10 mouse cellular contexts compared by ENCODE assay signal in genomic region chr2:153045884-153046299, GRCm38 (mm10). TPM values are rescaled to one million over a fixed set of nuclear protein-coding genes. Genes with fewer than 3 reads are reported as not detected.
DNase-seq lines count a peak whose midpoint lies in the region; ATAC-seq and TF ChIP-seq lines count a peak whose summit lies in the region.
"Had no signal": no experiment of that assay in that cellular context is flagged by ENCODE, and none has a peak within 500 bp of the region (broad histone marks: within the 10 kb centered on the region; RNA-seq: fewer than 3 reads in every experiment).

No protein-coding gene starts in this region.

- H3K27me3 ChIP-seq in intestine, embryonic 14.5 days (replicated peaks; ENCODE audit: control insufficient read depth, insufficient read depth, low read length), result peaks cover 6% of the 10 kb centered on the region
- H3K27me3 ChIP-seq in intestine, postnatal 0 days (replicated peaks; ENCODE audit: control insufficient read depth, insufficient read depth, low read length), result no peaks in the 10 kb centered on the region
- no peaks in the 10 kb centered on the region for H3K27me3 ChIP-seq in forebrain, postnatal 0 days (ENCODE audit: insufficient read depth, low read length)
- H3K27me3 ChIP-seq in heart, adult 2 months (ENCODE audit: control insufficient read depth, insufficient read depth, low read length), result no peaks in the 10 kb centered on the region

- no peak overlapping the region for H3K9ac ChIP-seq in intestine, embryonic 14.5 days (ENCODE audit: low read length)
- no peak overlapping the region for H3K9ac ChIP-seq in intestine, postnatal 0 days (ENCODE audit: low read depth, low read length)
- H3K9ac ChIP-seq in forebrain, postnatal 0 days, result no peak overlapping the region
- no peak overlapping the region for H3K9ac ChIP-seq in heart, adult 2 months (ENCODE audit: low read depth, low read length)

- TF ChIP-seq EP300 in heart, adult 2 months (IDR thresholded peaks at IDR 0.05; ENCODE audit: insufficient read depth, low read depth, low read length), result no peak

- H3K79me2 ChIP-seq in heart, adult 2 months (replicated peaks; ENCODE audit: control insufficient read depth, insufficient read depth, low read length), result no peaks in the 10 kb centered on the region

- TF ChIP-seq POLR2A in heart, adult 2 months (IDR thresholded peaks at IDR 0.05; ENCODE audit: insufficient read depth, low read depth, low read length), result no peak

- no peak overlapping the region for H3K4me3 ChIP-seq in intestine, embryonic 14.5 days (ENCODE audit: low read depth, low read length)
- H3K4me3 ChIP-seq in intestine, postnatal 0 days (ENCODE audit: low read depth, low read length), result no peak overlapping the region
- no peak overlapping the region for H3K4me3 ChIP-seq in forebrain, postnatal 0 days (ENCODE audit: low read depth, low read length)
- no peak overlapping the region for H3K4me3 ChIP-seq in heart, adult 2 months
- H3K4me3 ChIP-seq: layer of hippocampus, adult 2 months had no signal

- no peaks in the 10 kb centered on the region for H3K36me3 ChIP-seq in intestine, embryonic 14.5 days (ENCODE audit: control insufficient read depth, insufficient read depth, low read length)
- H3K36me3 ChIP-seq in intestine, postnatal 0 days (ENCODE audit: control insufficient read depth, insufficient read depth), result no peaks in the 10 kb centered on the region
- 0 out of 2 replicates have a peak, but pooled peaks cover under 1% of the 10 kb centered on the region for H3K36me3 ChIP-seq in forebrain, postnatal 0 days (ENCODE audit: insufficient read depth)
- H3K36me3 ChIP-seq in heart, adult 2 months (ENCODE audit: control insufficient read depth, insufficient read depth, low read length), result no peaks in the 10 kb centered on the region

- no peak for TF ChIP-seq CTCF in intestine, postnatal 0 days (IDR thresholded peaks at IDR 0.05; ENCODE audit: low read depth)
- TF ChIP-seq CTCF in forebrain, postnatal 0 days (IDR thresholded peaks at IDR 0.05; ENCODE audit: low read depth), result no peak
- no peak for TF ChIP-seq CTCF in heart, adult 2 months (IDR thresholded peaks at IDR 0.05)

- 26% methylated on average over 8 of the region's 8 CpGs for WGBS in intestine, embryonic 14.5 days
- 41% methylated on average over 8 of the region's 8 CpGs for WGBS in intestine, postnatal 0 days
- 23% methylated on average over 8 of the region's 8 CpGs for WGBS in forebrain, postnatal 0 days
- WGBS in heart, adult 2 months, result 20% methylated on average over 8 of the region's 8 CpGs

- no peak overlapping the region for H3K4me2 ChIP-seq in intestine, embryonic 14.5 days (ENCODE audit: low read length)
- no peak overlapping the region for H3K4me2 ChIP-seq in intestine, postnatal 0 days (replicated peaks; ENCODE audit: low read depth)
- H3K4me2 ChIP-seq in forebrain, postnatal 0 days (ENCODE audit: low read depth), result no peak overlapping the region

- no peaks in the 10 kb centered on the region for H3K9me3 ChIP-seq in intestine, embryonic 14.5 days (ENCODE audit: control insufficient read depth, low read length)
- H3K9me3 ChIP-seq in intestine, postnatal 0 days (ENCODE audit: control insufficient read depth), result no peaks in the 10 kb centered on the region
- H3K9me3 ChIP-seq in forebrain, postnatal 0 days (ENCODE audit: low read length), result no peaks in the 10 kb centered on the region

- intact Hi-C loops in heart, adult 2 months (cut with DNase I), result no loop called here

- H3K4me1 ChIP-seq in intestine, embryonic 14.5 days (replicated peaks; ENCODE audit: control insufficient read depth, insufficient read depth, low read length), result peaks cover 7% of the 10 kb centered on the region; the same call in 1 of the 2 replicates
- no peaks in the 10 kb centered on the region for H3K4me1 ChIP-seq in intestine, postnatal 0 days (replicated peaks; ENCODE audit: control insufficient read depth, insufficient read depth, low read length)
- H3K4me1 ChIP-seq in forebrain, postnatal 0 days (ENCODE audit: insufficient read depth), result peaks cover 14% of the 10 kb centered on the region; the same call in 1 of the 2 replicates
- no peaks in the 10 kb centered on the region for H3K4me1 ChIP-seq in heart, adult 2 months (ENCODE audit: control insufficient read depth, insufficient read depth, low read length)

- H3K27ac ChIP-seq in intestine, embryonic 14.5 days (ENCODE audit: low read depth), result no peak overlapping the region
- H3K27ac ChIP-seq in intestine, postnatal 0 days (ENCODE audit: low read depth, low read length), result no peak overlapping the region
- H3K27ac ChIP-seq in forebrain, postnatal 0 days (ENCODE audit: low read depth, low read length), result peak overlapping the region; percentile 36; the same call in 1 of the 2 replicates
- no peak overlapping the region for H3K27ac ChIP-seq in heart, adult 2 months
- H3K27ac ChIP-seq: layer of hippocampus, adult 2 months had no signal

- DNase-seq in intestine, embryonic 14.5 days (ENCODE audit: low spot score), result peak; percentile 61
- peak; percentile 11 for DNase-seq in NIH3T3 (ENCODE audit: low read depth)
- DNase-seq in forebrain, postnatal 0 days, result peak; percentile 66
- no peak for DNase-seq in heart, adult 2 months
- no peak for DNase-seq in lung, postnatal 25 days (ENCODE audit: low spot score)

- ATAC-seq in intestine, embryonic 14.5 days (replicated peaks; ENCODE audit: low FRiP score, low TSS enrichment, low read depth), result no peak
- ATAC-seq in intestine, postnatal 0 days, result no peak
- peak; percentile 34 for ATAC-seq in forebrain, postnatal 0 days
- peak; percentile 18; the same call in 1 of the 2 replicates for ATAC-seq in megakaryocyte progenitor cell, adult 5-6 weeks (replicated peaks; ENCODE audit: poor library complexity)
- ATAC-seq in erythroblast, adult 5-6 weeks (replicated peaks; ENCODE audit: low FRiP score, poor library complexity, severe bottlenecking), result no peak

RNA-seq across cellular contexts. Expression of gene Xkr7, which starts 14.2 kb away (rescaled TPM):
- polyA plus RNA-seq in intestine, embryonic 14.5 days (2014; fragmentation: Nextera tagmentation; extraction: Ambion mirVana), result 0.08 TPM in 1 of 2 replicates, not detected in the other
- polyA plus RNA-seq in intestine, postnatal 0 days (2015; fragmentation: Nextera tagmentation; extraction: Ambion mirVana), result not detected in 2 replicates
- total RNA-seq in forebrain, postnatal 0 days (2014; rRNA removed), result 17.2 and 21.9 TPM in 2 replicates
- 0.76 and 0.77 TPM in 2 replicates for polyA plus RNA-seq in forebrain, postnatal 0 days (2015; fragmentation: Nextera tagmentation; extraction: Ambion mirVana)
- total RNA-seq in megakaryocyte progenitor cell, adult 5-6 weeks (2015), result not detected in 2 replicates
- total RNA-seq in megakaryocyte progenitor cell, adult 5-6 weeks (2017), result not detected in 2 replicates
- total RNA-seq in heart, adult 2 months (2021), result not detected
- polyA plus RNA-seq in heart, adult 2 months (2012; rRNA removed), result 0.08 TPM in 1 of 2 replicates, not detected in the other
- not detected in 2 replicates for total RNA-seq in erythroblast, adult 5-6 weeks (2015; ENCODE audit: low replicate concordance)
- total RNA-seq in erythroblast, adult 5-6 weeks (2017; ENCODE audit: low replicate concordance), result not detected in 2 replicates
- total RNA-seq: CH12.LX had no signal

RNA-seq across cellular contexts. Expression of gene Ccm2l, which starts 19.9 kb away (rescaled TPM):
- polyA plus RNA-seq in intestine, embryonic 14.5 days (2014; fragmentation: Nextera tagmentation; extraction: Ambion mirVana), result 1.4 and 2.4 TPM in 2 replicates
- polyA plus RNA-seq in intestine, postnatal 0 days (2015; fragmentation: Nextera tagmentation; extraction: Ambion mirVana), result 1.5 and 1.7 TPM in 2 replicates
- total RNA-seq in forebrain, postnatal 0 days (2014; rRNA removed), result 2.1 and 7.4 TPM in 2 replicates
- 1.1 TPM in 2 replicates for polyA plus RNA-seq in forebrain, postnatal 0 days (2015; fragmentation: Nextera tagmentation; extraction: Ambion mirVana)
- total RNA-seq in megakaryocyte progenitor cell, adult 5-6 weeks (2015), result 2.5 and 2.8 TPM in 2 replicates
- total RNA-seq in megakaryocyte progenitor cell, adult 5-6 weeks (2017), result 1.2 and 2.2 TPM in 2 replicates
- total RNA-seq in heart, adult 2 months (2021), result 10 to 100 TPM; 13.3 to 15.9 TPM
- polyA plus RNA-seq in heart, adult 2 months (2012; rRNA removed), result 43.4 and 44.3 TPM in 2 replicates
- total RNA-seq in erythroblast, adult 5-6 weeks (2015; ENCODE audit: low replicate concordance), result not detected in 2 replicates
- total RNA-seq in erythroblast, adult 5-6 weeks (2017; ENCODE audit: low replicate concordance), result 0.28 TPM in 1 of 2 replicates, not detected in the other
- total RNA-seq: CH12.LX had no signal

RNA-seq across cellular contexts. Expression of gene Pdrg1, which starts 30.7 kb away (rescaled TPM):
- polyA plus RNA-seq in intestine, embryonic 14.5 days (2014; fragmentation: Nextera tagmentation; extraction: Ambion mirVana), result 53.9 and 59.6 TPM in 2 replicates
- 47.0 and 50.3 TPM in 2 replicates for polyA plus RNA-seq in intestine, postnatal 0 days (2015; fragmentation: Nextera tagmentation; extraction: Ambion mirVana)
- total RNA-seq in forebrain, postnatal 0 days (2014; rRNA removed), result 65.9 and 95.4 TPM in 2 replicates
- polyA plus RNA-seq in forebrain, postnatal 0 days (2015; fragmentation: Nextera tagmentation; extraction: Ambion mirVana), result 195 and 219 TPM in 2 replicates
- 59.1 and 59.5 TPM in 2 replicates for total RNA-seq in megakaryocyte progenitor cell, adult 5-6 weeks (2015)
- 178 and 193 TPM in 2 replicates for total RNA-seq in megakaryocyte progenitor cell, adult 5-6 weeks (2017)
- total RNA-seq in heart, adult 2 months (2021), result 100 to 1,000 TPM; 117 to 127 TPM
- 125 and 186 TPM in 2 replicates for polyA plus RNA-seq in heart, adult 2 months (2012; rRNA removed)
- total RNA-seq in erythroblast, adult 5-6 weeks (2015; ENCODE audit: low replicate concordance), result 5.4 and 6.5 TPM in 2 replicates
- total RNA-seq in erythroblast, adult 5-6 weeks (2017; ENCODE audit: low replicate concordance), result 2.6 and 9.6 TPM in 2 replicates

Comparison
In these comparisons a context has a peak if more than half of its experiments do, and no peak if none do; other contexts are left out.
1. ATAC-seq: peak in forebrain, postnatal 0 days (single experiment) and megakaryocyte progenitor cell, adult 5-6 weeks (single experiment); none in intestine, embryonic 14.5 days (single experiment), intestine, postnatal 0 days (single experiment) and erythroblast, adult 5-6 weeks (single experiment).
2. DNase-seq: peak in intestine, embryonic 14.5 days (single experiment), NIH3T3 (single experiment) and forebrain, postnatal 0 days (single experiment); none in heart, adult 2 months (0 of 2) and lung, postnatal 25 days (single experiment).
3. RNA of gene Xkr7, which starts 14.2 kb away (total RNA-seq): 17.2 to 21.9 TPM in forebrain, postnatal 0 days; not detected in heart, adult 2 months, not detected in megakaryocyte progenitor cell, adult 5-6 weeks and not detected in erythroblast, adult 5-6 weeks; every median in the first group is over 10 times any median in the second.